13 mouse cellular contexts compared by ENCODE assay signal in the genomic region with DNA sequence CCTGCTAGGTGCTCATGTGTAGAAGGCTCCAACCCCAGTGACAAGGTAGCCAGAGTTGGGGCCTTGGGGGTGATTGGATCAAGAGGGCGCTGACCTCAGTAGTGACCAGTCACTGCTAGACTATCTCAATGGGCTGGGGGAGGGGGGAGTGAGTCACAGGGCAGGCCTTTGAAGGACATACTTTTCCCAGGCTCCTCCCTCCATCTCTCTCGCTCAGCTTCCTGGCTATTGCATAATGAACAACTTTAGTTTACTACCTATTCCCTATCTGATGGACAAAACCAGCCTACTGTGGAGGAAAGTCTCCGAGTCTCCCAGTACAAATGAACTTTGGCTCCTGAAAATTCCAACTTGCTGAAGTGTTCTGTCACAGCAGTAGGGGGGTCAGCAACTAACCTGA. TPM values are rescaled to one million over a fixed set of nuclear protein-coding genes. Genes with fewer than 3 reads are reported as not detected.
DNase-seq lines count a peak whose midpoint lies in the region; ATAC-seq and TF ChIP-seq lines count a peak whose summit lies in the region.
"Had no signal": no experiment of that assay in that cellular context is flagged by ENCODE, and none has a peak within 500 bp of the region (broad histone marks: within the 10 kb centered on the region; RNA-seq: fewer than 3 reads in every experiment).

No protein-coding gene starts in this region.

- H3K4me2 ChIP-seq in kidney, postnatal 0 days (ENCODE audit: low read length), result no peak overlapping the region
- no peak overlapping the region for H3K4me2 ChIP-seq in liver, embryonic 16.5 days (ENCODE audit: low read depth, low read length)
- H3K4me2 ChIP-seq in forebrain, embryonic 16.5 days (ENCODE audit: low read length), result no peak overlapping the region
- H3K4me2 ChIP-seq: embryonic facial prominence, embryonic 12.5 days; forebrain, embryonic 13.5 days; hindbrain, embryonic 15.5 days had no signal

- peaks cover 9% of the 10 kb centered on the region; the same call in 1 of the 2 replicates for H3K27me3 ChIP-seq in kidney, postnatal 0 days (ENCODE audit: insufficient read depth, low read length)
- no peaks in the 10 kb centered on the region for H3K27me3 ChIP-seq in liver, embryonic 16.5 days (ENCODE audit: control insufficient read depth, insufficient read depth, low read depth, low read length)
- no peaks in the 10 kb centered on the region for H3K27me3 ChIP-seq in forebrain, embryonic 16.5 days (replicated peaks; ENCODE audit: control insufficient read depth, insufficient read depth, low read length)

- WGBS in lung, adult 2 months, result 51% methylated on average over 3 of the region's 3 CpGs
- 52% methylated on average over 3 of the region's 3 CpGs for WGBS in kidney, postnatal 0 days
- 31% methylated on average over 3 of the region's 3 CpGs for WGBS in liver, embryonic 16.5 days (ENCODE audit: insufficient replicate concordance)
- WGBS in forebrain, embryonic 16.5 days, result 68% methylated on average over 3 of the region's 3 CpGs

- no peak for TF ChIP-seq POLR2A in lung, adult 2 months (IDR thresholded peaks at IDR 0.05; ENCODE audit: borderline replicate concordance, extremely low read depth, low read depth, low read length)

- ATAC-seq in kidney, postnatal 0 days (replicated peaks; ENCODE audit: low FRiP score, low read depth), result peak; percentile 78; the same call in 1 of the 2 replicates
- peak; percentile 66 for ATAC-seq in liver, embryonic 16.5 days (ENCODE audit: low read depth)
- ATAC-seq in forebrain, embryonic 16.5 days, result no peak
- ATAC-seq: forebrain, embryonic 13.5 days had no signal

- no peak overlapping the region for H3K4me3 ChIP-seq in lung, adult 2 months (replicated peaks; ENCODE audit: extremely low read depth, low read depth, low read length)
- no peak overlapping the region for H3K4me3 ChIP-seq in kidney, postnatal 0 days (replicated peaks; ENCODE audit: low read depth, low read length)
- no peak overlapping the region for H3K4me3 ChIP-seq in liver, embryonic 16.5 days (ENCODE audit: low read depth, low read length)
- no peak overlapping the region for H3K4me3 ChIP-seq in forebrain, embryonic 16.5 days (replicated peaks; ENCODE audit: low read length)
- H3K4me3 ChIP-seq: embryonic facial prominence, embryonic 12.5 days; forebrain, embryonic 13.5 days; hindbrain, embryonic 15.5 days had no signal

- H3K27ac ChIP-seq in kidney, postnatal 0 days, result no peak overlapping the region
- H3K27ac ChIP-seq in liver, embryonic 16.5 days (ENCODE audit: low read length), result no peak overlapping the region
- no peak overlapping the region for H3K27ac ChIP-seq in forebrain, embryonic 16.5 days (ENCODE audit: low read length)
- H3K27ac ChIP-seq: embryonic facial prominence, embryonic 12.5 days; forebrain, embryonic 13.5 days; hindbrain, embryonic 15.5 days had no signal

- no peaks in the 10 kb centered on the region for H3K4me1 ChIP-seq in lung, adult 2 months (ENCODE audit: control insufficient read depth, insufficient read depth, low read length)
- H3K4me1 ChIP-seq in kidney, postnatal 0 days (replicated peaks; ENCODE audit: insufficient read depth, low read length), result no peaks in the 10 kb centered on the region
- H3K4me1 ChIP-seq in liver, embryonic 16.5 days (ENCODE audit: control insufficient read depth, low read depth, low read length), result no peaks in the 10 kb centered on the region; the same call in 1 of the 2 replicates
- H3K4me1 ChIP-seq in forebrain, embryonic 16.5 days (replicated peaks; ENCODE audit: control insufficient read depth, insufficient read depth, low read length), result no peaks in the 10 kb centered on the region
- H3K4me1 ChIP-seq: embryonic facial prominence, embryonic 12.5 days had no signal

- peak; percentile 7 for DNase-seq in lung, postnatal 25 days (ENCODE audit: low spot score)
- no peak for DNase-seq in lung, adult 2 months
- DNase-seq in fibroblast of lung, adult 2 months (ENCODE audit: low read depth), result peak; percentile 14
- peak; percentile 25 for DNase-seq in kidney, postnatal 0 days (ENCODE audit: low spot score)
- no peak for DNase-seq in embryo, embryonic 10 days (ENCODE audit: low spot score)
- DNase-seq in cerebellum, adult 8-10 months, result no peak
- DNase-seq: cerebellum, adult 9-11 months; gastrocnemius, postnatal 14 days had no signal

- H3K9ac ChIP-seq in kidney, postnatal 0 days (ENCODE audit: low read depth, low read length), result no peak overlapping the region
- no peak overlapping the region for H3K9ac ChIP-seq in liver, embryonic 16.5 days (ENCODE audit: low read depth, low read length)
- H3K9ac ChIP-seq in forebrain, embryonic 16.5 days (replicated peaks; ENCODE audit: low read depth, low read length), result no peak overlapping the region
- H3K9ac ChIP-seq: embryonic facial prominence, embryonic 12.5 days; forebrain, embryonic 13.5 days; hindbrain, embryonic 15.5 days had no signal

- no peak for TF ChIP-seq CTCF in lung, adult 2 months (IDR thresholded peaks at IDR 0.05; ENCODE audit: insufficient read depth, low read length)
- no peak for TF ChIP-seq CTCF in kidney, postnatal 0 days (IDR thresholded peaks at IDR 0.05; ENCODE audit: low read depth)

- H3K9me3 ChIP-seq in kidney, postnatal 0 days (replicated peaks; ENCODE audit: low read length), result no peaks in the 10 kb centered on the region
- no peaks in the 10 kb centered on the region for H3K9me3 ChIP-seq in liver, embryonic 16.5 days (replicated peaks; ENCODE audit: control insufficient read depth, low read length)
- H3K9me3 ChIP-seq in forebrain, embryonic 16.5 days (ENCODE audit: control insufficient read depth, low read length), result no peaks in the 10 kb centered on the region
- H3K9me3 ChIP-seq: embryonic facial prominence, embryonic 12.5 days; forebrain, embryonic 13.5 days; hindbrain, embryonic 15.5 days had no signal

- H3K36me3 ChIP-seq in kidney, postnatal 0 days (ENCODE audit: insufficient read depth, low read length), result no peaks in the 10 kb centered on the region
- H3K36me3 ChIP-seq in liver, embryonic 16.5 days (ENCODE audit: control insufficient read depth, insufficient read depth), result no peaks in the 10 kb centered on the region
- H3K36me3 ChIP-seq in forebrain, embryonic 16.5 days (ENCODE audit: control insufficient read depth, insufficient read depth), result no peaks in the 10 kb centered on the region
- H3K36me3 ChIP-seq: embryonic facial prominence, embryonic 12.5 days; hindbrain, embryonic 15.5 days had no signal

RNA-seq across cellular contexts. Expression of a gene that starts 45.1 kb away (rescaled TPM):
- 2.0 and 3.0 TPM in 2 replicates for polyA plus RNA-seq in lung, adult 2 months (2012; rRNA removed)
- polyA plus RNA-seq in kidney, postnatal 0 days (2015; fragmentation: Nextera tagmentation; extraction: Ambion mirVana), result 1.5 and 1.6 TPM in 2 replicates
- not detected in 2 replicates for polyA plus RNA-seq in liver, embryonic 16.5 days (2015; fragmentation: Nextera tagmentation; extraction: Ambion mirVana)
- 3.7 and 5.6 TPM in 2 replicates for polyA plus RNA-seq in forebrain, embryonic 16.5 days (2015; fragmentation: Nextera tagmentation; extraction: Ambion mirVana)

Comparison
In these comparisons a context has a peak if more than half of its experiments do, and no peak if none do; other contexts are left out.
1. DNase-seq: peak in lung, postnatal 25 days (single experiment), fibroblast of lung, adult 2 months (single experiment) and kidney, postnatal 0 days (single experiment); none in lung, adult 2 months (single experiment), embryo, embryonic 10 days (single experiment) and cerebellum, adult 8-10 months (single experiment).